Mouse (Mus musculus) adrenal gland, postnatal 25 days (tissue): ENCODE results near the gene Masp1. TPM values are rescaled to one million over a fixed set of nuclear protein-coding genes. Genes with fewer than 3 reads are reported as not detected.
A peak's percentile ranks its signal among the peaks of the same experiment; 100 is the strongest.

Experiments
- DNase-seq: peaks from one replicate; pipeline ENCODE4 v3.0.0; 2021; ENCODE audit warnings: mixed read lengths
- long read RNA-seq: library from polyadenylated mRNA; stranded (forward); transcript quantifications from one replicate; pipeline ENCODE4 v2.0.0, GENCODE M21; 2021
- total RNA-seq: library from RNA; stranded (reverse); gene quantifications from 2 replicates; pipeline ENCODE4 v1.2.3, GENCODE M21; 2021

The Masp1 gene
- 119 TPM in 2 replicates for total RNA-seq
- long read RNA-seq, full-length matches to known transcripts: 15 of 41 reads
- long read RNA-seq, partial matches to known transcripts: 9 of 41 reads
- long read RNA-seq, other reads (novel, unspliced or antisense): 17 of 41 reads

DNA sequence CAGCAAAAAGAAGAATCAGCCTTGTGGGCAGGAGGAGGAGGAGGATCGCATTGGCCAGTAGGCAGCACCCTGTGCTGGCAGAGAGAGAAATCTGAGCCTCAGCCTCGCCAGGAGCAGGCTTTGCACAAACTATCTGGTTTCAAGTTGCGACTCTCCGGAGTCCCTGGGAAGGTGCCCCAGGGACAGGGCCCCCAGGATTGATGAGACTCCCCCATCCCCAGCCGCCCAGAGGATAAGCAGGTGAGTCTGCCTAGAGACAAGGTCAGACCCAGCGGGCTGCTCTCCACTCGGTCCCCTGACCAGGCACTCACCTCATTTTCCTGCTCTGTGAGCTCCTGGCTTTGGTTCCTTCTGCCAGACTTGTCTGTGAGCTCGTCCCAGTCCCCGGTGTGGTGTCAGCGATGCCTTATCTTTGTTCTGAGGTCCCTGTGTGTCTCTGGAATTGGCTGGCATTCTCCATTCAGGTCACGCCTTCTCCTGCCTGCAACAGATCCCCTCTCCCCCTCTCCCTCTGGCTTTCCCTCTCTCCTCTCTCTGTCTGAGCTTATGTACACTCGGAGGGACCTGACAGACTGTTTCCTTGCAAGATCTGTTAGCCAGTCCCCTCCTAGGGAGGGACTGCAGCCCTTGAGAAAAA lies at the start of gene Masp1, which contains the start of gene Rtp4:
Masp1 (minus strand) TSS at position 581 of the 637 bp plus-strand sequence.
Rtp4 (plus strand) TSS at position 57 of the 637 bp plus-strand sequence.
- peak; percentile 53 for DNase-seq

DNA sequence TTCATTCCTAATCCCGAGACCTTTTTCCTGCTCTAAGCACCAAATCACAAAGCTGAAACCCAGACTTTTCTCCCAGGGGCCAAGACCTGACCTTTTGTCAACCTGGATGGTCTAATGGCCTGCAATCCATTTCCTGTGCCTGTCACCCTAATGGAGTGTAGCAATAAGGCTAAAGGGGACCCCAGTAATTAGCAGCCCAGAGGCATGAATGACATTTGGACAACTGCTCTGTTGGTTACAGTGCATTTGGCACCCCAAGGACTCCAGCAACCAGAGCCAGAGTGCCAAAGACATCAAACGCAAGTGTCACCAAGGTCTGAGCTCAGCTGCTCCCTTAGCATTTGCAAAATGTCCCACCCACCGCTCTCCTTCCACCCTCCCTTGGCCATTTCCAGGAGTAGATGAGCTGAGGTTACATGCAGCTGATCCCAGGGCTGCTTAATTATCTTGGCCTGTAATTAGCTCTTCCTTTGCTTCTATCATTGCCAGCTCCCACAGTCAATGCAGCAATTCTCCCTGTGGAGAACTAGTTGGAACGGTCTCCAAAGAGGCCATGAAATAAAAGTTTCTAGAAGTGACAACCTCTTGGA lies 47.8 kb upstream of the Masp1 start:
- no peak for DNase-seq

DNA sequence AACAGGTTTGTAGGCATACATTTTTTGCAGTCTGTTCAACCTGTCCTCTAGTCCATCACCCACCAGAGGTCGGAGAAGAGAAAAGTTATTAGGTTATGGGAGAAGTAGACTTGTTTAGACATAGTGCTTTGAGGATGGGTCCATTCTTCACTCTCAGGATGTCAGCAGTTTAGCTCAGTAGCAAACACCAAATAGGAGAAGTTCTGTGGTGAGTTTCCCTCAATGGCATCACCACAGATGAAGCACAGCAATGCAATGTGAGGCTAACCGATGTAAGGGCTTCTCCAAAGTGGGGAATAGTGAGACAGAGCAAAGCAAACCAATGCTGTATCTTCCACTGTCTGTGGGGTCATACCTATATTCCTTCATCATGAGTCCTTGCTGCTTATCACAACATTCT lies 37.1 kb upstream of the Masp1 start:
- no peak for DNase-seq

DNA sequence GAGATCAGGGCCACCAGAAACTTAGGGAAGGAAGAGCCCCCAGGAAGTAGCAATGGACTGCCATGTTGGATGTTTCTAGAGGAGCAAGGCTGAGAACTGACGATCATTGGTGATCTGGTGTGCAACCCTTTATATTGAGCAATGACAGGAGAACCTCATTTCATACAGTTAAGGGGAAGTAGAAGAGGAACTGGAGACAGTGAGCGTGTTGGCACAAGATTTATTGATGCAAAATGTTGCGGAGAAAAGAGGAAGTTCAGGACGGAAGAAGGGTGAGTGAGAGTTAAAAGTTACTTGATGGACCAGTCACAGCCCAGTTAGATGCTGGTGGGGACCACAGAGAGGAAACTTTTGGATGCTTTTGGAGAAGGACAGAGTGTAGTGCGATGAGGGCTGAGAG lies 36.6 kb upstream of the Masp1 start:
- DNase-seq: no peak

DNA sequence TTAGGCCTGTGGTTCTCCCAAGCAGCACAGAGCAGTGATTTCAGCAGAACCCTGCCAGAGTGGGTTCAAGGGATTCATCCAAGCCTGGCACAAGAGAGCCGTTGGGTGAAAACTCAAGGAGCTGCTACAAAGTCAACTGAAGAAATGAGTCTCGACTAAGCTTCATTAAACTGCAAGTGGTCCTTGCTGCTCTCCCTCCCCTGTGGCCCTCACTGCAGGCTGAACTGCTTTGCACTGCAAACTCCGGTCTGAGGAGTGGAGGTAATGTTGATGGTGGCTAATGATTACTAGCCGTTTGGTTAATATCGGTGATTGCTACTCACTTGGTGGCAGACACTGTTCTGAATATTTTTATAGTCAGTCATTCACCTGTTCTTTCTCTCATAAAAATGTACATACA lies 34.1 kb upstream of the Masp1 start:
- no peak for DNase-seq

DNA sequence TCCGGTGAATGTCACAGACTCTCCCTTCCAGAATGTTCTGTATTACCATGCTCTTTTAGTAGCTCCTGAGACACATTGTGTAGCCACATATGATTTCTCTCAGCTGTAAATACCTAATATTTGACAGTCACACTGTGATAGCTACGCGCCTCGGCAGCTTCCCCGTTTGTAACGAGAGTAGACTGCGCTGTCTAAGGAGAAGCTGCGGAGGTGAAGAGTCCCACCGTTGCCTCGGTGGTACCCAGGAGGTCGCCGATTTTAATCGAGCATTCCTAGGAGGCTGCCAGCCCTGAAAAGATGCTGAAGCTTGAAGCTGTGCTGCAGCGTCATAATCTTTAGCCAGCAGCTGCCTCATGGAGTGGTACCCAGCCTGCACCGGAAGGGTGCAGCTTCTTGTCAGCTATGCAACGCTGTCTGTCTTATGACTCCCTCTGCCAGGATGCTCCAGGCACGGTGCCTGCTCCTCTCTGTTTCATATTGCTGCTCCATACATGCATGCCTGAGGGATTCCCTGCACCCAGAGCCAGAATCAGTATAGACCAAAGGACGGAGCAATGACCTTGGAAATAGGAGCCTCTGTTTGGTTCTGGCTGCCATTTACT lies 30.5 kb upstream of the Masp1 start:
- DNase-seq: no peak

DNA sequence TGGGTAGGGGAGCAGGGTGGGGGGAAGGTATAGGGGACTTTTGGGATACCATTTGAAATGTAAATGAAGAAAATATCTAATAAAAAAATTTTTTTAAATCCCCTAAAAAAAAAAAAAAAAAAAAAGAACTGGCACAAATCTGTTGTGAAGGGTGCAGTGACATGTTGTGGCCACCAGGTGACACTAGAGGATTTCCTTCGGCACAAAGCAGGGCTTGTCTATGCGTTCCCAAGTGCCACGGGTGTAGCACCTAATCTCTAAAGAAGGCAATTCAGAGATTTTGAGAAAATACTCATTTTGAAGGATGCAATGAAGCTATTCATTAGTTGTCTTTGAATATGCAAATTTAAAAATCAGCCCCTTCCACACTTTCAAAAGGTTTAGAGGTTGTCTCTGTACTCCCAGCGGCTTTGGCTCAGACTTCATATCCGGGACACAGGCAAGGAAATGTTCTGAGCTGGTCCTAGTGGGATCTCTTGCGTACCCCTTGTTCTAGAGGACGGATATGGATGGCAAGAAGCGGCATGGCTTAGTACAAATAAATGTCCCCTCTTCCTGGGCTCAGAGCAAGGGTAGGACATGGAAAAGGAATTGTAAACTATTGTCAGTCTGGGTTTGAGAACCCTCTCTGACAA lies 29.8 kb upstream of the Masp1 start:
- peak; percentile 57 for DNase-seq

DNA sequence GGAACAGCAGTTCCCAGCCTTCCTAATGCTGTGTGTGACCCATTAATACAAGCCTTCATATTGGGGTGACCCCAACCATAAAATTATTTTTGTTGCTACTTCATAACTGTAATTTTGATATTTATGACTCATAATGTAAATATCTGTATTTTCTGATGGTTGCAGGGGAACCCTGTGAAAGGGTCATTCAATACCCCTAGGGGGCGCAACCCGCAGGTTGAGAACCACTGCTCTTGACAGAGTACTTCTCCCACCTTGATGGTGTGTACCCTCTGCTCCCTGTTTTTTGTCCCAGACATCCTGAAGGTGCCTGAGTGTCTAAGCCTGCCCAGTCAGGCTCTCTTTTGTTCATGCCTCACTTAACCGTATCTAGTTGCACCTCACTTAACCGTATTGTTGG lies 27.2 kb upstream of the Masp1 start:
- no peak for DNase-seq

DNA sequence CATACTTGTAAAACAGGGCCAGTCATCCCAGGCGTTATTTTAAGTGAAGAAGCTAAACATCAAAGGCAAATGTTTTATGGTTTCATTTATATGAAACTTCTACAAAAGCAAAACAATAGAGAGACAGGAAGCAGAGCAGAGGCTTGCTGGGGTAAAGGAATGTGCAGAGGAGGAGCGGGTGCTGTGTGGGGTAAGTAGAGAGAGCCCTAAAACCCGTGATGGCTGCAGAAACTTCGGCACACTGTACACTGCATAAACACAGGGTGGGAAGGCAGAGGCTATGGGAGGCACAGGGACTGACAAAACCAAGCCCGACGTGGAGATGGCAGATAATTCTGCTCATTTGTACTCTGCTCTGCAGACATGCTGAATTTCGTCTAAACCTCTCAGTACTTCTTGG lies 23.7 kb upstream of the Masp1 start:
- DNase-seq: no peak

DNA sequence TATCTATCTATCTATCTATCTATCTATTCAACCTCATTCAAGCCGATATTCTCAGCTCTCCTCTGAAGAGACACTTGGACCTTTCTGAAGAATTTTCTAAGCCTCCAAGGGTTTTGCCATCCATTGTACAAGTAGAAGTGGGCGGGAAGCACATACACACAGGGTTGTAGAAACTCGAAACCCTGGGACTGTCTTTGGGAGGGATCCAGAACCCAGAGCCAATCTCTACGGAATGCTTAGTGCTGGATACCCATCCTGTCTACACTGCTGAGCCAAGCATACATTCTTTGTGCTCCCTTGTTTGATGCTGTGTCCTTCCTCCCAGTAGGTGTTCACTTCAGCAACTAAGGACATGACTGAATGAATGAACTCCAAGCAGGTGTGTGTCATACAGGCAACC lies 22.3 kb upstream of the Masp1 start:
- DNase-seq: no peak

DNA sequence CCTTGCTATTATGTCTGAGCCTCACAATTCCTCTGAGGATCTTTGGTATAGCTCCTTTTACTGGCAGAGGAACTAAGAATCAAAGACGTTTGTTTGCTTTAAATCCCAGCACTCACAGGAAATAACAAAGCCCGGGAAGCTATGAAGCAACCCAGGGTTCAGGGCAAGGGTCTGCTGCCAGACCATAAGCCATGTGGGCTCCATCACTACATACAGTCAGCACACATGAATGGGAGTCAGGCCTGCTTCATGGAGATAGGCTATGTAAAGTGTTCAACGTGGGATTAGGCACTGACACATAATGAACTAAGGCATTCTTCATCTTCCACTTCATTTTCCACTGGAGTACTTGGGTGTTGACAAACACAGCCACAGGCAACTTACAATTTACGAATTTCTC lies 20.4 kb upstream of the Masp1 start:
- DNase-seq: no peak

DNA sequence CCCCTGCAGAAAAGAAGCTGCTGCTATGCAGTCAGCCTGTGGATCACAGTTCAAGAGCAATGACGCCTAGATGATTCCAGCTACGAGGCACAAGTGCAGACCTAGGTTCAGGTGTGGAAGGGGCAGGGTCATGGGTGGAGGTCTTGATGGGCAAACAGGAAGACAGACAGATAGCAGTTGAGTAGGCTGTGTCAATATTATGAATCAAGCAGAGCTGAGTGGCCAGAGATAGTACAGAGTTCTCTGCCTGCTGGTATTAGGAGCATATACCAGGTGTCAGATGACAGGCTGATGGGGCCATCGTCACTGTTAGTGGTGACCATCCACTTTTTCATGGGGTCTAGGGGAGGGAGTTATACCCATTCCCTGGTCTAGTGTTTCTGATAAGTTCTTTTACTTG lies 13.1 kb upstream of the Masp1 start:
- DNase-seq: no peak

DNA sequence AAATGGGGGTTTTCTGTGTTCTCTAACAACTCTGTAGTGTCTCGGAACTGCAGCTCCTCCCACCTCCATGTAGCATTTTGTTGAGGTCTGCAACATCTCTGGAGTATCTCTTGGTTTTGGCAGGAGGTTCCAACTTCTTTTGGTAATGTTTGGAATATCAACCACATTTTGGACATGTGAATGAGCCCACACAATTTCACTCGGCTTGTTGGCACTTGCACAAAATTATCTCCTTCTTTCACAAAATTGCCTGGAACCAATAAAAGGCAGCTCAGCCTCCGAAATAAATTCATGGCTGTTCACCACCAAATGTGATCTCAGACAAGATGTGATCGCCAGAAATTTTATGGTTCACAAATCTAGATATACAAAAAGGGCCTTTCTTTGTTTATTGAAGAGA lies 8.6 kb upstream of the Masp1 start:
- DNase-seq: no peak

DNA sequence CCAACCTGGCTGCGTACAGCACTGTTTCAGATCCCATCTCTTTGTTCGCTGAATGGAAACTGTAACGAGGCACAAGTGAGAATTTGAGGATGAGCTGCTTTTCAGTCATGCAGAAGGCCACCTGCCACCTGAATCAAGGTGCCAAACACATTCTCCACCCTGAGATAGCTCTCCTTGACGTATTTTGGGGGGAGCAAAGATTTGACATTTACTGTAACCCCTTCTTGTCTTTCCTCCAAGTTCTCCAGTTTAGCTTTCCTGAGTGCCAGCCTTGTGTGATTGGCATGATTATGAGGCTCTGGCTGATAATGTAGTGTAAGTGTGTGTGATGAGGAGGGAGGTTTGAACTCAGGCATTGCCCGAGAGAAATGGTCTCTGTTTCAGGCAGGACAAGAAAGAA lies 1.5 kb upstream of the Masp1 start:
- no peak for DNase-seq

DNA sequence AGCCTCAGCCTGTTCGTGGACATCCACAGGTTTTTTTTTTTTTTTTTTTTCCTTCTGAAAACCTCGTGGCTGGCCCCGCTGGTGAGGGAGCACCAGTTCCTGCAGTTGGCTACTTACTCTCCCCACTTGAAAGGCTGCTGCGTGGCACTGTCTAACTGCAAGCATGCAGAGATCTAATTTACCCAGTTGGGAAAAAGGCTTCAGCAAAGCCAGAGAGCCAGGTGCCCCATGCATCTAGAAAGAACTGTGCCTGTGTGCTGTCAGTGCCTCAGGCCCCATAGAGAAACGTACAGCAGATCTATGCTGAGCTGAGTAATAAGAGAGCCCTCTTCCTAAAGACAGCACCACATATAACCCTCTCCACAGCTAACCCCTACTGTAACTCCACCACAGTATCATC lies 477 bp upstream of the Masp1 start:
- DNase-seq: no peak

DNA sequence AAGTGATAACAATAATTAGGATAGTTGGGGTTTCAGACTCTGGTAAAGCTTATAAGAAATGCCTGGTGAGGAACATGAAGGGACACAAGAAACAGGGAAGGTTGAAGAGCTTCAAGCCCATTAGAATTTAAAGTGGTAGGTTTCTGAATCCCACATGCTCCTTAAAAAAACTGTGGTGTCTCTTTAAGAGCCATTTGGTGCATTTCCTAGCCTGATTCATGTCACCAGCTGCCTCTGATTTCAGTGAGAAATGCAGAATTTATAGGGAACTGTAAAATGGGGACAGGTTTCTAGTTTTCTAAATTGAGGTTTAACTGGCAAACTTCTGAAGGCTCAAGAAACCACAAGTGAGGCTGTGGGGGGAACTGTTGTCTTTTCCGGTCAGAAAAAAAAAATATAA lies 844 bp downstream of the Masp1 start:
- DNase-seq: no peak

DNA sequence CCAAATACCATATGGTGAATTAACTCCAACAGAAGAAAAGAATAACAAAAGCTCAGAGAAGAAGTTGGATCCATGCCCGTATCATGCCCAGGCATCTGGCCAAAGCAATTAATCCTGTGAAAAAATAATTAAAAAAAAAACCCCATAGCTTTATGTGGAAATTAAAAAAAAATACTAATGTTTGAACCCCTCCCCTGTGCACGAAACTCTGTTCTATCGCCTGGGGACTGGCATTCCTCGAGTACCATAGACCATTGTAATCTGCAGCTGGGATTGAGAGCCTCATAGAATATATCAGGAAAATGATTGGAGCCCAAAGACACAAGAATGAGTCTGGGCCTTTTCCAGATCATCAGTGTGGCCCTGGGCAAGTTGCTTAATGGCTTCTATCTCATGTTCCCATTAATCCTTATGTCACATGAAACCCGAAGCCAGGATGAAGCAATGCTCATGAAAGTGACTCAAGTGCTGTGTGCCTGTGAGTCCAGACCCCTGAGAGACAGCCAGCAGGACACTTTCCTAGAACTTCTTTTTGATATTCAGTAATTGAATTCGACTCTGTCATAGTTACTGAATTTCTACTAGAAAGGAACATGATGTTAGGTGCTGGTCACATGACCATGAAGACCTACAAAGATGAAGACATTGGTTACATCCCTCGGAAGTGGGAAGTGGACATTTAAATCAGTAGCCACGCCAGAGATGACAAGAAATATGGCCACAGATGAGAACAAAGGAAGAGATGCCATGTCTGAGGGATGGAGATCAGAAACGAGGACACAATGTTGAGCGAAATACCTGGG lies 1.8 kb downstream of the Masp1 start:
- DNase-seq: peak; percentile 13

DNA sequence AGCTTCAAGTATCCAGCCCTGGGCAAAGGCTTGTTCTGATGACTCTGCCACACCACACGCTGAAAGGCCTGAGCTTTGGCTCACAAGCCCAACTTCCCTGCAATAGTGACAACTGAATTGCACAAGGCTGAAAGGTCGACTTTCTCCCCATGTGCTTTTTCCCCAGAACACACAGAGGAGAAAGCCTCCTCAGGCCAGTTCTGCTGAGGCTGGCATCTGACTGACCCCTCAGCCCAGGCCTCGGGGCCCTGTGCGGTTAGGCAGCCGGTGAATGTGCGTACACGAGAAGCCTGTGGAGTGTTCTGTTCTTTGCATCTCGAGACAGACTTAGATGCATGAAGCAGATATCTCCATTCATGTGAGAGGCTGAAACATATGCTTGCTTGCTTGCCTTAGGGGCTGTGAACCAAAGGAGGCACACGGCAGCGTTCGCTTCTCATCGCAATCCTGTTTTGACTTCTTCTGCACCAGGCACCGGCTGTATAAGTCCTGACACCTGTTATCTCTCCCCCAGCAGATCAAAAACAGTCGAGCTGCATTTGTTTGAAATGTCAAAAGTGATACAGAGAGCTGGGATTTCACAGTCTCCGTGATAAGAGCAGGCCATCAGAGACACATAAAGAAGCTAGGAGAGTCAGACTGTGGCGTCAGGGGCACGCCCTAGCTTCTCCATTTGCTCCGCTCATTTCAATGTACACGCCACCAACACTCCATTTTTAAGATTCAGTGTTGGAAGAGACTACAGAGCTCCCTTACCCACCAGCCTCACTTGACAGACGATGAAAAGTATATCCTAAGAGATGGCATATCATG lies 2.7 kb downstream of the Masp1 start:
- DNase-seq: no peak

DNA sequence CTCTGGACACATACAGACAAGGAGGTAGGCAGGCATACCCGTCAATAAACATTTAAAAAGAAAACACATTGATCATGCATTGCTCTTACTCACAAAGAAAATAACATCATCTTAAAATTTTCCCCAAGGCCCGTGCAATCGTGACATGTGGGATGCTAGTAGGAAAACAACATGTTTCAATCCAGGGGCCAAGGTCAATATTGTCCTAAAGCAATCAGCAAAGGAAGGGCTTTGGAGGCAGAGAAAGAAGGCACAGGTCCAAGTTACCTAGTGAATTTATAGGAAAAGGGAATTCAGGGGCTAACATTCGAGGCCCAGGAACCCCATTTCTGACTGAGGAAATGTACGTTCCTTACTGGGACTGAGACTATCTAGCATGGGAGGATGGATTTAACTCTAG lies 3.4 kb downstream of the Masp1 start:
- DNase-seq: no peak

DNA sequence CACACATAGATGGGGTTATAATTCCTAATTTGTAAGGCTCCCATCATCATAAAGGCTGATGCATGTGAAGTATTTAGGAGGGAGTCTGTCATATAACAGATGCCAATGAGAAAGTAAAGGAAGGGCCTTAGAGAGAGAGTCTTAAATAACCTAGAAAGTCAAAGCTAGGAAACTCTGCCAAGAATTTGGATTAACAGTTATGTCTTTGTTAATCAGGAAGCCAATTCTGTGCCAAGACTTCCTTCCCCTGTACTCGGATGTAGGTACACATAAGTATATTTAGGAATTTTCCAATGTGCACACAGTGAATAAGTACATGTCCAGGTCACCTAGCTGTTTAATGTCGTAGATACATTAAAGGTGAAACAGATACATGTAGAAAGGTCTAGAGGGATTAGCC lies 4.0 kb downstream of the Masp1 start:
- no peak for DNase-seq

DNA sequence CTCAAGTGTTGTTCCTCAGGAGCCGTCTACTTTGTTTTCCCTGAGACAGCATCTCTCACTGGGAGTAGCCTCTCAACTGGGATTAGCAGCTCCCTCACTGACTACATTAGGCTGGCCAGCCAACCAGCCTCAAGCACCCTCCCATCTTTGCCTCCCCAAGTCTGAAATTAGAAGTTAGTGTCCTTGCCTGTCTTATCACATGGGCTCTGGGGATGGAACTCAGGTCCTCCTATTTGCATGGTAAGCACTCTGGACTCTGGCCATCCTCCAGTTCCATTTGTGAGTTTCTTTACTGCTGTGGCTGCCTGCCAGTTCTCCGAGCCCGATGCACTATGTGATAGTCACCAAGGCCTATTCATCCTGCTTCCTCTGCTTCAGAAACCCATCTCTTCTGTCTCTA lies 4.8 kb downstream of the Masp1 start:
- peak; percentile 81 for DNase-seq

DNA sequence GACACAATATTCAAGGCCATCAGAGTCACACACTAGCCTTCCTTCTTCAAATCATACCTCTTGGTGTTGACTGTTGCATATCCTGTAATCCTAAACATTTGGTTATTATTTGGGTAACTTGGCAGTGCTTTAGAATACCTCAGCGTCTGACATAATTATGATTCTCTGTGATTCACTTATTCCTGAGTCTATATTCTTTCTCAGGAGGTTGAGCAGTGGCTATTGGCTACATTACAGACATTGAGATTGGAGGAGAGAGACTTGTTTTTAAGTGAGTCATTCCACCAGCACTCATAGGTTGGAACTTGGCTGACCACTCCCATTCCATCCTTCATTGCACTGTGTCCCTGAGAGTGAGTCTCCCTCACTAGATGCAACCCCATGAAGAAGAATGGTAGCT lies 7.2 kb downstream of the Masp1 start:
- DNase-seq: no peak
